Comparison of ENCODE assay signal across 18 mouse cellular contexts in the genomic region with DNA sequence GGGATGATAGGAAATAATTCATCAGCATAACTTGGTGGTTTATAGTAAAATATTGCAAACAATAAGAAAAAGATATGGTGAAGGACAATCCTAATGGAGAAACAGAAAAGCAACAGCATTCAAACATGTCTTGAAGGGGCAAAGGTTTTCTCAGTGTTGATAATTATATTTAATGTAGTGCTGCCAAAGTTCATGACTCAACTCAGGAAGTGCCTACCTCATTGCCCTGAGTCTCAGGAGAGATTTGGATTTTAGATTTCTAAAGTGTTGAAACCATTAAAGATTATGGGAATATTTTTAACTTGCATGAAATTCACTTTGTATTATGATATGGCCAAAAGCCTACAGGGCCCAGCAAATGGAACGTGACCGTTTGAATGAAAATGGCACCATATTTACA.
DNase-seq lines count a peak whose midpoint lies in the region; TF ChIP-seq lines count a peak whose summit lies in the region.
"Had no signal": no experiment of that assay in that cellular context is flagged by ENCODE, and none has a peak within 500 bp of the region (broad histone marks: within the 10 kb centered on the region; RNA-seq: fewer than 3 reads in every experiment).

No protein-coding gene starts in this region.

- TF ChIP-seq POLR2A in heart, adult 2 months (IDR thresholded peaks at IDR 0.05; ENCODE audit: insufficient read depth, low read depth, low read length): no peak

- WGBS in heart, adult 2 months: 70% methylated on average over 2 of the region's 2 CpGs

- no peak for TF ChIP-seq EP300 in heart, adult 2 months (IDR thresholded peaks at IDR 0.05; ENCODE audit: insufficient read depth, low read depth, low read length)

- no peaks in the 10 kb centered on the region for H3K27me3 ChIP-seq in heart, adult 2 months (ENCODE audit: control insufficient read depth, insufficient read depth, low read length)
- H3K27me3 ChIP-seq: embryonic facial prominence, embryonic 13.5 days; embryonic facial prominence, embryonic 15.5 days had no signal

- H3K4me3 ChIP-seq in heart, adult 2 months: no peak overlapping the region
- H3K4me3 ChIP-seq: embryonic facial prominence, embryonic 13.5 days; embryonic facial prominence, embryonic 15.5 days; erythroblast, embryonic 14.5 days had no signal

- H3K79me2 ChIP-seq in heart, adult 2 months (replicated peaks; ENCODE audit: control insufficient read depth, insufficient read depth, low read length): no peaks in the 10 kb centered on the region

- no peaks in the 10 kb centered on the region for H3K36me3 ChIP-seq in heart, adult 2 months (ENCODE audit: control insufficient read depth, insufficient read depth, low read length)
- H3K36me3 ChIP-seq: embryonic facial prominence, embryonic 13.5 days; embryonic facial prominence, embryonic 15.5 days had no signal

- TF ChIP-seq CTCF in heart, adult 2 months (IDR thresholded peaks at IDR 0.05): no peak

- no peak overlapping the region for H3K27ac ChIP-seq in heart, adult 2 months
- H3K27ac ChIP-seq: embryonic facial prominence, embryonic 13.5 days; embryonic facial prominence, embryonic 15.5 days had no signal

- no peaks in the 10 kb centered on the region for H3K4me1 ChIP-seq in heart, adult 2 months (ENCODE audit: control insufficient read depth, insufficient read depth, low read length)
- H3K4me1 ChIP-seq: embryonic facial prominence, embryonic 13.5 days; embryonic facial prominence, embryonic 15.5 days had no signal

- no peak overlapping the region for H3K9ac ChIP-seq in heart, adult 2 months (ENCODE audit: low read depth, low read length)
- H3K9ac ChIP-seq: embryonic facial prominence, embryonic 13.5 days; embryonic facial prominence, embryonic 15.5 days had no signal

- DNase-seq in 3T3-L1 (ENCODE audit: low read depth, low spot score) (peak; percentile 51), 416B (ENCODE audit: low read depth) (peak; percentile 16)
- DNase-seq in fibroblast of lung, adult 2 months (ENCODE audit: low read depth): peak; percentile 16
- DNase-seq in heart, adult 2 months: no peak
- DNase-seq in lung, postnatal 4 days: no peak
- DNase-seq: adrenal gland, adult 2 months; adrenal gland, postnatal 10 days; adrenal gland, postnatal 25 days; cerebellum, adult 11 months; cerebellum, adult 18-20 months; cerebellum, adult 8-10 months; cerebellum, adult 9-11 months; cerebellum, postnatal 14 days; cerebellum, postnatal 36 days; embryo, embryonic 11 days had no signal

- intact Hi-C loops in heart, adult 2 months (cut with DNase I): no loop called here

Comparison
In these comparisons a context has a peak if more than half of its experiments do, and no peak if none do; other contexts are left out.
1. DNase-seq: peak in 3T3-L1 (single experiment), 416B (single experiment) and fibroblast of lung, adult 2 months (single experiment); none in heart, adult 2 months (0 of 2) and lung, postnatal 4 days (0 of 2).